Mouse (Mus musculus): ENCODE results near the gene Meioc.

Meioc gene

DNA sequence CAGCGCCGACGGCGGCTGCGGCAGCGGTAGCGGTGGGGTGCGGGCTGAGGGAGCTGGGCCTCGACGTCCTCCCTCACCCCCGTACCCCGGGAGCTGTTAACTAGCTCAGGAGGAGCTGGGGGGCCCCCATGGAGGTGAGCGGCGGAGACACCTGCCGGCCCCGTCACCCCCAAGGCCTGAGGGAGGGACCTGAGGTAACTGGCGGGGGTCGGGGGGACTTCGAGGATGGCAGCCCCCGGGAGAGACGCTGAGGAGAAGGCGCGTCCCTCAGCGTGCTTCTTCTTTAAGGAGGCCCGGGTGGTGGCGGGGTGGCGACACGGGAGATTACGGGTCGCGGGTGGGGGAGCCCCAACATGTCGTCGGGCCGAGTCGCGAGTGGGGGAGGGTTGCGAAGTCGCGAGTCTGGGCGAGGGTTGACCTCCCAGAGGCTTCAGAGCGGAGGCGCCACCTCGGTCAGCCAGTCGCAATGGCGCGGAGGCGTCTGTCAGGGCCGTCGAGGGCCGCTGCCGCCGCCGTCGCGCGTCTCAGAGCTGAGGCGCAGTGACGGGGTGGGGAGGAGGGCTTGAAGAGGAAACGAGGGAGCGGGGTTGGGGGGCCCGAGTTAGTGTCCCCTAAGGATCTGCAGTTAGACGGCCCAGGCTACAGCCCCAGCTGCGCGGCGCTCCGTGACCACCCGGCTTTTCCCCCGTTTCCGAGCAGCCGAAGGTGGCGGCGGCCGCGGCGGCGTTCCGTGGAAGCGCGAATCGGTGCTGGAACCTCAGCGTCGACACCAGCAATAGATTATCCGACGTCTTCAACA, 2.3 kb downstream of the Meioc start:
- WGBS, result 48% methylated on average over 84 of the region's 84 CpGs

GRCm38 (mm10) chr11:102690162-102690561, 26.6 kb downstream of the Meioc start:
- 49% methylated on average over 6 of the region's 6 CpGs for WGBS

- WGBS, result 55% methylated on average over 7 of the region's 7 CpGs
Measured at GRCm38 (mm10) chr11:102695289-102695688, 31.8 kb downstream of the Meioc start.

DNA sequence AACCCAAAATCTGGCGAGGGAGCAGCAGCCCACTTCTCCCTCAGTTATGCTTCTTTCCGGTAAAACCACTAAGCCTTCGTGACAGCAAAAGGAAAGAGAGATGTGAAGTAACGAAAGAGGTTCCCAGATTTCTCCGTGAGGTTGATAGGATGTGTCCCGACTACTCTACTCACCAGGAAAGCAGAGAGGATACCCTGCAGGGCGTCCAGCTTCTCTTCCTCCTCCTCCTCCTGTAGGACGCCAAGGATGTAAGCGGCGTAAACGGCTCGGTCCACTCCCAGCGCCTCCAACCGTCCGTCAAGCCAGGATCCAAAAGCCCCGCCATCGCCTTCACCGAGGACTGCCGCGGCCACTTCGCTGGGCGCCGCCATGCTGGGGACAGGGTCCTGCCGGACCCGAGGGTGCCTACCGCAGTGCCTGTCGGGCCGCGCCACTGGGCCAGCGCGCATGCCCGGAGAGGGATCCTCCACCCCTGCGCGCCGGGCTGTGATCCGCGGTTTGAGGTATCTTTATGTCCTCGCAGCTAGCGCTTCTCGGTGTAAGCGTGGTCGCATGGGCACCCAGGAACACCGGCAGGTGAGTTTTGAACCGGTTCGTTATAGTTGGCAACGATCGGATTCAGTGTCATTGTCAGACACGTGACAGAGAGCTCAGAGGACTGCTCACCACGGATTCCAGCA, 34.0 kb downstream of the Meioc start, which contains the start of gene Ccdc43:
TSS of gene Ccdc43 (minus strand) at position 445 of the 680 bp plus-strand sequence.
- WGBS, result 0% methylated on average over 49 of the region's 49 CpGs

DNA sequence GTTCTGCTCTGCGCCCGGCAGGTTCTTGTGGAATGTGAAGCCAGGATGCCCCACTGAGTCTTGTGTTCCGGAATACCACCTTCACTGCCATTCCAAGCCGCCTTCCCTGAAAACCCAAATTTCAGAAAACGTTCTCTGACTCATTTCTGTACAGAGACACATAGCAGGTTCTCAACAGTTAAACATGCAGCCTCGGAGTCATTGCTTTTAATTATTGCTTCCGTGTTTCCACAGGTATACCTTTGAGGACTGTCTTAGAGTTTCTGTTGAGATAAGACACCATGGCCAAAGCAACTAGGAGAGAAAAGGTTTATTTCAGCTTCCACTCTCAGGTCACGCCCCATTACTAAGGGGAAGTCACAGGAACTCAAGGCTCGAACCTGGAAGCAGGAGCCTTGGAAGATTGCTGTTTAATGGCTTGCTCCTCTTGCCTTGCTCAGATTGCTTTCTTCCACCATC, 34.5 kb downstream of the Meioc start:
- 12% methylated on average over 9 of the region's 9 CpGs for WGBS

DNA sequence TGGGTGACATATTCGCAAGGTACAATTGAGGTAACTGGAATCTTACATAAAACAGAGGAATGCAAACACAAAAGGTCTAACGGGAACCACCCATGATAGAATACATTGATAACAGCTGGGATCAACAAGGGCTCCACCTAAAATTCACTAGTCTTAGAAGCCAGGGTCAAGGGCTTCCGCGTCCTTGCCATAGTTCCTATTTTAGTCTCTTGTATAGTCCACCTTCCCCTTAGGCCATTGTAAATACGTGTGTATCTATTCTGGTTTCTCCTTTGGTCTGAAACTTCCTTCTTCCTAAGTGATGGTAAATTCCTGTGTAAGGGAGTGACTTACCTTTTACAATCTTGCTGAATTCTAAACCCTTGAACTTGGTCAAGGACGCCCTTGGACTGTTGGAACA, 38.7 kb downstream of the Meioc start:
- 93% methylated on average over 6 of the region's 6 CpGs for WGBS

DNA sequence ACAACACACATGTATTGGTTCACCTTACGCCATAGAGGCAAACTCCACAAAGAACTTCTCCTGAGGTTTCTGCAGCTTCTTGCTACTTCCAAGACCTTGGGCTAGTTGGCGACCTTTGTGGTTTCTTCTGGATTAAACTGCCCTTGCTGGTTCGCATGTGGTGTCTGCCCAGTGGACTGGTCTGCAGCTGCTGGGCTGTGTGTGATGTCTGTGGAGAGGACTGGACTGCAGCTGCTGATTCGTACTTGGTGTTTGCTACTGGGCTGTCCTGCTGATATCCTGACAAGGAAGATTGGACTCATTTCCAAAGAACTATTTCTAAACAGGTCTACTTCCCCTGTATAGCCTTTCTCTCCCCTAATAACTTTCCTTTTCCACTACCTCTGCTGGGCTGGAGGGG, 48.9 kb downstream of the Meioc start:
- WGBS, result 92% methylated on average over 4 of the region's 4 CpGs

- 84% methylated on average over 2 of the region's 2 CpGs for WGBS
Measured at GRCm38 (mm10) chr11:102714578-102714977, 51.1 kb downstream of the Meioc start.

- WGBS, result 46% methylated on average over 7 of the region's 7 CpGs
Measured at GRCm38 (mm10) chr11:102716135-102716534, 52.6 kb downstream of the Meioc start.

- 34% methylated on average over 3 of the region's 3 CpGs for WGBS
Measured at GRCm38 (mm10) chr11:102725574-102725973, 62.1 kb downstream of the Meioc start.

- 40% methylated on average over 7 of the region's 7 CpGs for WGBS
Measured at GRCm38 (mm10) chr11:102728614-102729013, 65.1 kb downstream of the Meioc start.

DNA sequence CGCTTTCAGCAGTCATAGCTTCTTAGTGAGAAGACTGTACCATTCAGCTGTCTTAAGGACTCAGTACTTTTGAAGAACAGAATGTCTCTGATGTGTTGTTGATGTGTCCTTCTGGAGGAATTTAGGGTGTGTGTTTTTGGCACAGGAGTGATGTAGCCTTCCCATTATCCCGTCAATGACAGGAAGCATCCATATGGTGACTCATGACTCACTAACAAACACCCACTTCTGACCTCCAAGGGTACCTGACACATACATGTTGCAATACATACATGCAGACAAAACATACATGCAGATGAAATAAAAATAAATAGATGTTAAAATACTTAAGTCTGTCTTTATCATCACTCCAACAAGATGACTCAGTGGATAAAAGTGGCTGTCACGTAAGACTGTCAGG, 66.3 kb downstream of the Meioc start:
- 74% methylated on average over 3 of the region's 3 CpGs for WGBS

- WGBS, result 71% methylated on average over 6 of the region's 6 CpGs
Measured at GRCm38 (mm10) chr11:102731366-102731765, 67.8 kb downstream of the Meioc start.
